Mouse (Mus musculus) spleen, adult 2 months (tissue): ENCODE data around the gene Casq1.

ENCODE experiments used
- CTCF ChIP-seq: fragments of 200-500 bp; IDR thresholded peaks from 2 replicates; pipeline ENCODE4 v1.5.1; 2011; ENCODE audit warnings: mild to moderate bottlenecking, inconsistent platforms; ENCODE audit not compliant: insufficient read depth, insufficient read length, insufficient replicate concordance; ENCODE audit errors: extremely low read depth
- POLR2A ChIP-seq: fragments of 200-500 bp; IDR thresholded peaks from 2 replicates; pipeline ENCODE4 v1.6.1; 2011; ENCODE audit warnings: low read depth, low read length, inconsistent platforms

GRCm38 (mm10) chr1:172204814-172205740, 14.6 kb downstream of the Casq1 start:
- TF ChIP-seq CTCF (no peak), POLR2A (no peak)
